Mouse (Mus musculus) forelimb bud, embryonic 11.5 days (tissue): ENCODE results near the gene Tprgl.

Source experiments
- DNase-seq: peaks from one replicate; pipeline ENCODE4 v3.0.0-alpha.2; 2012; ENCODE audit warnings: low read depth, low spot score

Gene Tprgl

GRCm38 (mm10) chr4:154159961-154160537, 417 bp downstream of the Tprgl start:
- no peak for DNase-seq

- peak; percentile 88 for DNase-seq
These were observed 1.5 kb downstream of the Tprgl start for GRCm38 (mm10) chr4:154159002-154159401.

- DNase-seq: no peak
These were observed 2.4 kb downstream of the Tprgl start for GRCm38 (mm10) chr4:154157970-154158662.

- no peak for DNase-seq
These were observed 4.4 kb downstream of the Tprgl start for GRCm38 (mm10) chr4:154156050-154156449.

GRCm38 (mm10) chr4:154154104-154154503, 6.4 kb downstream of the Tprgl start:
- no peak for DNase-seq

GRCm38 (mm10) chr4:154146342-154146741, 14.1 kb downstream of the Tprgl start:
- no peak for DNase-seq

GRCm38 (mm10) chr4:154144712-154145111, 15.8 kb downstream of the Tprgl start:
- DNase-seq: no peak

GRCm38 (mm10) chr4:154142211-154143040, 18.0 kb downstream of the Tprgl start, which contains the start of gene Wrap73:
TSS of gene Wrap73 (plus strand) at chr4:154142372.
- peak; percentile 93 for DNase-seq

- DNase-seq: no peak
These were observed 19.2 kb downstream of the Tprgl start for GRCm38 (mm10) chr4:154141009-154141867.

GRCm38 (mm10) chr4:154140213-154141008, 20.1 kb downstream of the Tprgl start:
- DNase-seq: no peak

GRCm38 (mm10) chr4:154140182-154140212, 20.5 kb downstream of the Tprgl start, which contains the start of gene Trp73:
TSS of gene Trp73 (minus strand) at chr4:154140208.
- DNase-seq: no peak

GRCm38 (mm10) chr4:154139671-154140181, 20.7 kb downstream of the Tprgl start:
- no peak for DNase-seq

GRCm38 (mm10) chr4:154137139-154137538, 23.3 kb downstream of the Tprgl start:
- no peak for DNase-seq

- DNase-seq: no peak
These were observed 25.7 kb downstream of the Tprgl start for GRCm38 (mm10) chr4:154134803-154135202.

GRCm38 (mm10) chr4:154131894-154132293, 28.6 kb downstream of the Tprgl start:
- no peak for DNase-seq

- no peak for DNase-seq
These were observed 30.5 kb downstream of the Tprgl start for GRCm38 (mm10) chr4:154129950-154130349.

GRCm38 (mm10) chr4:154127273-154127672, 33.2 kb downstream of the Tprgl start:
- no peak for DNase-seq

- DNase-seq: no peak
These were observed 35.3 kb downstream of the Tprgl start for GRCm38 (mm10) chr4:154125202-154125601.

- DNase-seq: no peak
These were observed 36.9 kb downstream of the Tprgl start for GRCm38 (mm10) chr4:154123553-154123952.

GRCm38 (mm10) chr4:154122374-154122773, 38.1 kb downstream of the Tprgl start:
- DNase-seq: no peak

GRCm38 (mm10) chr4:154121800-154122199, 38.7 kb downstream of the Tprgl start:
- DNase-seq: no peak
